Mouse (Mus musculus) ovary, adult 18-20 months (tissue): ENCODE data around the gene Zfp385b.
"Not testable (repeated sequence)": the region's sequence is repeated elsewhere in the genome, so short reads cannot be mapped to it uniquely, and the experiment has no call there.

Source experiments
- DNase-seq: peaks from one replicate; pipeline ENCODE4 v3.0.0; 2022; ENCODE audit warnings: low spot score, mixed read lengths

The Zfp385b gene

DNA sequence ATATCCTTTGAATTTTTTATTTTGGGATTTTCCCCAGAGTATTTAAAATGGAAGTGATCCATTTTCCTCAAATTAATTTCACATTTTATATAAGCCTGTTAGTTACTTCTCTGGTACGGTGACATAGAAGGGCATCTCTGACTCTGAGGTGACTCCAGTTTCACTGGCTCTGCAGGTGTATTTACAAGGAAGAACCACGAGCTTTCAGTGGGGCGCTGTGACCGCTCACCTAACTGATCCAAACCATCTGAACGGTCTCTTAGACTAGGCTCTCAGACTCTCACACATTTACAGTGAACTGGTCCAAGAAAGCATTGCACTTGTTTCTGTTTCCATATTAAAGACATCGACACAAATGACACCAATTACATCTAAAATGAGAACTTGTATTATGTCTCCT lies 361.0 kb downstream of the Zfp385b start:
- no peak for DNase-seq

- no peak for DNase-seq
Measured at GRCm38 (mm10) chr2:77457120-77457519, 362.3 kb downstream of the Zfp385b start.

- no peak for DNase-seq
Measured at GRCm38 (mm10) chr2:77456602-77457001, 362.8 kb downstream of the Zfp385b start.

GRCm38 (mm10) chr2:77454341-77454937 lies 365.0 kb downstream of the Zfp385b start:
- no peak for DNase-seq

GRCm38 (mm10) chr2:77453786-77454185 lies 365.7 kb downstream of the Zfp385b start:
- no peak for DNase-seq

DNA sequence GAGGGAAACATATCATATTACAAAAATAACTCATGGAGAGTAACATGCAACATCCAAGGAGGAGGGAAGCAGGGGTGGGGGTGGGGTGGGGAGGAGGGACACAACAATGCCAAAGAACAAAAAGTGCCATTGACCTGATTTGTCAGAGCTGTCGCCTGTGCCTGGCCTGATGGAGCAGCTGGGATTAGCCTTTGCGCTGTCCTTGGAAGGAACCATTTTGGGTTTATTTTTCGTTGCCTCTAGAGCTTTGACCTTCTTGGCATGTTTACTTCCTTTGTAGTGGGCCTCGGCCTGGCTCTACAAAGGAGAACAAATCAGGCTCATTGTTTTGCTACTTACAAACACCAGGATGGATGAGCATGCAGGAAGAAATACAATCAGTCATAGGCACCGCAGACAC lies 369.4 kb downstream of the Zfp385b start:
- DNase-seq: not testable (repeated sequence)

GRCm38 (mm10) chr2:77448951-77449480 lies 370.4 kb downstream of the Zfp385b start:
- no peak for DNase-seq

DNA sequence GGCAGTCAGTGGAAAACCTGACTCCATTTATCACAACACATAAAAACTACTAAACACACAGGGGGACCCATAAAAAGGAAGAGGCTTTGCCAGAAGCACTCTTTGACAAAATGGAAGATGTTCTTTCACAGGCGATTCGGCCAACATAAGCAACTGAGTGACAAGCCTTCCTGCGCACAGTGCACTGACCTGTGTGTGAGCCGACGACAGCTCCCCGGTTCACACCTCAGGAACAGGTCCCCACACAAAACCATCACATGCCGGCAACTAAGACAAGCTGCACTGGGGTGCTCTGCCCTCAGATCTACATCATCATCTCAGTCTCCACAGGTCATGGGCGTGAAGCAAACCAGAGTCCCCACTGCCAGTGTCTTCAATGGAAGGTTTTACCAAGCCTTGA lies 375.2 kb downstream of the Zfp385b start:
- no peak for DNase-seq

DNA sequence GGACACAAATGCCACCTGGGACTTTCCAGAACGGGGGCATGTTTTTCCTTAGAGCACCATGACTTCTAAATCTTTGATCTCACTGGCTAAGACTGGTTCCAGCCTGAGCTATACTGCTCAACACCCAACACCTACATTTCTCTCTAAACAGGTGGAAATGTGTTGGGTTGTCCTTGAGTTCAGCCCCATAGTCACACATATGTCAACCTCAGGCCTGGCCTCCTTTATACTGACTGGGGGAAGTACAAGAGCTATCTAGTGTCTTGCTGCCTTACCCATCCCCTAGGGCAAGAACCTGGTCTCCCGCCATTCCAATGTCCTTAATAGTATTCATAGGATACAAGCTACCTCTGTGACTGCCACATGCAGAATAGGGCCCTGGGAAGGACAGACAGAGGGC lies 378.8 kb downstream of the Zfp385b start:
- DNase-seq: no peak

GRCm38 (mm10) chr2:77436241-77436759 lies 383.1 kb downstream of the Zfp385b start:
- no peak for DNase-seq

DNA sequence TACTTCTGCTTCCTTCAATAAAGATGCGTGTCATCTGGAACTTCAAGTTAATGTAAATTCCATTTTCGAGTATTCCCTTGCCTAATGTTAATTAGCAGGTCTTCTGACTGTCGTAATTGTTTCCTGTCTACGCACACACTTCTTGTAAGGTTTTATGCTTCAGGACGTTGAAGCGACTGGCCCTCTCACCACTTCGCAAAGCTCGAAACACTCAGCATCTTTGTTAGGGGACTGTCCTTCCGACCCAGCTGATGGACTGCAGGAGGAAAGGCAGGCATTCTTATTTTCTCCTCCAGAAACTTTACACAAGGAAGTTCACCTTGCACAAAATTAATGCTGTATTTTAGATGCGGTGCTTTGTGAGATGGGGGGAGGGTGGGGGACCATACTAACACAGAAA lies 400.0 kb downstream of the Zfp385b start:
- no peak for DNase-seq

DNA sequence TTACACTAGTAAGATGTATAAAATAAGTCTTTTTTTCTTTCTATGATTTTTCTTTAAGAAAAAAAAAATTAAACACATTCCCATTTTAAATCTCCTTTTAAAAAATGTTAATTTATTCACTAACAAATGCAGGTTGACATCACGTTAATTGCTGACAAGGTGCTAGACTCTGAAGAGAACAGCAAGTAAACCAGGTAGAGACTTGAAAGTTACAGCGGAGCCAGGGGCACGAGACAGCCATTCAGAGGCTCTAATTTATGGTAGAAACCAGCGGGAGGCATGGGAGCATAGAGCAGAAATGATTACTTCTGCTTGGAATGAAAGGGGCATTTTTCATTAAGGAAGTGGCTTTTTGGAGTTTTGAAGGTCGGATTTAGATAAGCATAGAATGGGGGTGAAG lies 401.4 kb downstream of the Zfp385b start:
- DNase-seq: no peak

GRCm38 (mm10) chr2:77412171-77412570 lies 407.3 kb downstream of the Zfp385b start:
- DNase-seq: no peak

DNA sequence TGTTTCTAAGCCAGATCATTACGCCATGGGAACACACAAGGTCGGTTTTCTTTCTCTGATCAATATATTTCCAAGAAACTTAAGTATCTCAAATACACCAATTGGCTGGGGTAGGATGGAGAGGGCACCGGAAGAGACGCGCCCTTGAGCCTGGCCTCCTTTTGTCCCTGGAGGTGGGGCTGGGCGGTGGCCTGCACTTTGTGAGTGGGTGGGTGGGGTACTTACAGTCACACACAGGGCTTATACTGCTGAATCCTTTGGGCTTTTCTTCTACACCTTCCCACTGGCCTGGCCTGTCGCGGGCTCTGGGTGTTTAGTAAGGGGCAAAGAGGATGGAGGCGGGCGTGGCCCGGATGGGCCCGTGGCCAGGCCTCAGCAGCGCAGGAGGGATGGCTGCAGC lies 407.8 kb downstream of the Zfp385b start:
- no peak for DNase-seq

GRCm38 (mm10) chr2:77409521-77410135 lies 409.8 kb downstream of the Zfp385b start:
- DNase-seq: no peak

DNA sequence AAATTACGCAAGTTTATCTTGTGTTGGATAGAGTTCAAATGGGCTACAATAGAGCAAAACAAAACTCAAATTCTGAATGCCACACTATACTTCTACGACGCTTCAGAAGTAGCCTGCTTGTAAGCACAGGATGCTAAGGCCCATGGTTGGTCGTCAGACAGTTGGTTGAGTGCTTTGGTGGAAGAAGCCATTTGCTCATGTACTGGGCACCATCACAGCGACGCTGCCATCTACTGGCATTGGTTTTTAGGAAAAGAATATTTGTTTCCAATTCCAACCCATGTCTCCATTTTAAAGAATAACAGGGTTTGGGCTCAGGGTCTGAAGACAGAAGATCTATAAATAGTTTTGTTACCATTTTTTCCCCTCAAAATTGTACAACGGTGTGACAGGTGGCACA lies 410.5 kb downstream of the Zfp385b start:
- DNase-seq: no peak

DNA sequence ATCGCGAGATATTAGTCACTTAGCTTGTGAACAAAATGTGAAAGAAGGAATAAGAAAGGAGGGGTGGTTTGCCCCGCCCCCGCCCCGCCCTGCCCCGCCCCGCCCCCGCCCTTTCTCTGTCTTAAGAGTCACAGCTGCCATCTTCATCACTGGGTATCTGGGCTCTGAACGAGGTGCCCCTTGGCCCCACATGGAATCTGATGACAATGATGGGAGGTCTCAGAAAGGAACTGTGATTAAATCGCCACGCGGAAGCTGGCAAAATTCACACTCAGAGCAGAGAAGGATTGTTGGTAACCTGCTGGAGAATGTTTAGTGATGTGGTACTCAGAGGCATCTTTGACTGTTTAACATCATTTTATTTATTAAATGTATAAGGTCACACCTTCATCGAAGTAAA lies 417.1 kb downstream of the Zfp385b start:
- DNase-seq: no peak

DNA sequence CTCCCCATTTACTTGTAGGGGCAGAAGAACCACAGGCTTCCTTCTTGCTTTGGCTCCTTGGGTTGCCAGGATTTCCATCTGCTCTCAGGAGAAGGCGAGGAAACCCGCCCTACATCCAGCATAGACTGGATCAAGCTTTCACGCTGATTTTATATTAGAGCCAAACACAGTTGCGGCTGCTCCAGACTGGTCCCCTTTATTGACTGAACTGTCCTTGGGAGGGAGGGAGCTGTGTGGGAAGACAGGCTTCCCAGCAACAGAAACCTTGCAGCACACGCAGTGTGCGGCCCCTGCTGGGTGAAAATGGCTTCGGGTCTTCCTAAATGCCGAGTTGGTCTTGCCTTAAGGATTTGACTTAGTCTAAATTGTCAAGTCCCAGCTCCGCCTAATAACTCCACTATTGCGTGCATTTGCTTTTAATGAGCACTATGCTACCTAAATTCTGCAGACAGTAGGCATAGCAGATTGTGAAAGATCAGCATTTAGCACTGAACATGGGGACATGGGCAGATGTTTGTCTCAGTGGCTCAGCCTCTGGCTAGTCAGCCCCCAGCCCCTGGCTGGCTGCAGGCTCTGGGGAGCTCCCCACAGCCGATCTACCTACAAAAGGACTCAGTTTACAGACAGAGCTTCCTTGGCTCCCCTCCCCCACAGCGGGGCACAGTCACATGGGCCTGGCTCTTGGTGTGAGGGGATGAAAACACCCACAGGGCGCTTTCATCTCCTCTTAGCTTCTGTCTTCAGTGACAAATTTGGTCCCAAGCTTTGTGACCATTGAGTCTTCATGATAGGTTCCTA lies 417.8 kb downstream of the Zfp385b start:
- DNase-seq: no peak

GRCm38 (mm10) chr2:77393881-77394280 lies 425.6 kb downstream of the Zfp385b start:
- DNase-seq: no peak

- no peak for DNase-seq
Measured at GRCm38 (mm10) chr2:77388186-77388585, 431.3 kb downstream of the Zfp385b start.

- no peak for DNase-seq
Measured at GRCm38 (mm10) chr2:77386515-77386914, 432.9 kb downstream of the Zfp385b start.

GRCm38 (mm10) chr2:77382766-77383165 lies 436.7 kb downstream of the Zfp385b start:
- no peak for DNase-seq

- no peak for DNase-seq
Measured at GRCm38 (mm10) chr2:77379907-77380306, 439.5 kb downstream of the Zfp385b start.
